Mouse (Mus musculus): Measurements from ENCODE around the gene Rps24.
"Not testable (repeated sequence)": the region's sequence is repeated elsewhere in the genome, so short reads cannot be mapped to it uniquely, and the experiment has no call there.

Rps24 gene

GRCm38 (mm10) chr14:24486773-24487227 lies at the start of gene Rps24, which contains the start of gene Polr3a:
Gene Rps24, plus strand, starts transcription at chr14:24487125.
Gene Polr3a, minus strand, starts transcription at chr14:24487058.
- DNase-seq (ENCODE audit: low read depth), result peak; percentile 94

- not testable (repeated sequence) for DNase-seq (ENCODE audit: low read depth)
Observed at GRCm38 (mm10) chr14:24443529-24443928, 43.4 kb upstream of the Rps24 start.

- DNase-seq (ENCODE audit: low read depth), result no peak
Observed at GRCm38 (mm10) chr14:24458191-24458590, 28.7 kb upstream of the Rps24 start.

- no peak for DNase-seq (ENCODE audit: low read depth)
Observed at GRCm38 (mm10) chr14:24468806-24469205, 18.1 kb upstream of the Rps24 start.

- no peak for DNase-seq (ENCODE audit: low read depth)
Observed at GRCm38 (mm10) chr14:24486241-24486767, 621 bp upstream of the Rps24 start.

- not testable (repeated sequence) for DNase-seq (ENCODE audit: low read depth)
Observed at GRCm38 (mm10) chr14:24489772-24490171, 2.8 kb downstream of the Rps24 start.

- DNase-seq (ENCODE audit: low read depth), result peak; percentile 98
Observed at GRCm38 (mm10) chr14:24490468-24491265, 3.7 kb downstream of the Rps24 start.

- no peak for DNase-seq (ENCODE audit: low read depth)
Observed at GRCm38 (mm10) chr14:24491266-24491981, 4.5 kb downstream of the Rps24 start.

- no peak for DNase-seq (ENCODE audit: low read depth)
Observed at GRCm38 (mm10) chr14:24493256-24493655, 6.3 kb downstream of the Rps24 start.

- no peak for DNase-seq (ENCODE audit: low read depth)
Observed at GRCm38 (mm10) chr14:24496507-24496906, 9.6 kb downstream of the Rps24 start.

GRCm38 (mm10) chr14:24497443-24497842 lies 10.5 kb downstream of the Rps24 start:
- no peak for DNase-seq (ENCODE audit: low read depth)

- DNase-seq (ENCODE audit: low read depth), result no peak
Observed at GRCm38 (mm10) chr14:24498561-24499255, 11.8 kb downstream of the Rps24 start.

GRCm38 (mm10) chr14:24499478-24499877 lies 12.6 kb downstream of the Rps24 start:
- DNase-seq (ENCODE audit: low read depth), result no peak

- peak; percentile 51 for DNase-seq (ENCODE audit: low read depth)
Observed at GRCm38 (mm10) chr14:24500091-24500844, 13.3 kb downstream of the Rps24 start.

- no peak for DNase-seq (ENCODE audit: low read depth)
Observed at GRCm38 (mm10) chr14:24500845-24501186, 13.9 kb downstream of the Rps24 start.

GRCm38 (mm10) chr14:24501256-24501655 lies 14.3 kb downstream of the Rps24 start:
- DNase-seq (ENCODE audit: low read depth), result no peak

- no peak for DNase-seq (ENCODE audit: low read depth)
Observed at GRCm38 (mm10) chr14:24507452-24508069, 20.6 kb downstream of the Rps24 start.

GRCm38 (mm10) chr14:24508070-24508773 lies 21.3 kb downstream of the Rps24 start:
- no peak for DNase-seq (ENCODE audit: low read depth)

- no peak for DNase-seq (ENCODE audit: low read depth)
Observed at GRCm38 (mm10) chr14:24509557-24509956, 22.6 kb downstream of the Rps24 start.

- no peak for DNase-seq (ENCODE audit: low read depth)
Observed at GRCm38 (mm10) chr14:24510218-24510617, 23.3 kb downstream of the Rps24 start.
